Mouse (Mus musculus) kidney, adult 2 months (tissue): Measurements from ENCODE around the gene Fxyd7.

Experiments used
- CTCF ChIP-seq: fragments of 200-500 bp; conservative IDR thresholded peaks from 2 replicates; pipeline ENCODE4 v1.5.1; 2011; ENCODE audit warnings: low read depth, mild to moderate bottlenecking, control low read depth, low read length, moderate library complexity, mixed read lengths; ENCODE audit not compliant: insufficient read depth, insufficient read length
- POLR2A ChIP-seq: fragments of 200-500 bp; IDR thresholded peaks from one replicate; pipeline ENCODE4 v1.6.1; 2011; ENCODE audit warnings: low read depth, low read length, control low read depth

DNA sequence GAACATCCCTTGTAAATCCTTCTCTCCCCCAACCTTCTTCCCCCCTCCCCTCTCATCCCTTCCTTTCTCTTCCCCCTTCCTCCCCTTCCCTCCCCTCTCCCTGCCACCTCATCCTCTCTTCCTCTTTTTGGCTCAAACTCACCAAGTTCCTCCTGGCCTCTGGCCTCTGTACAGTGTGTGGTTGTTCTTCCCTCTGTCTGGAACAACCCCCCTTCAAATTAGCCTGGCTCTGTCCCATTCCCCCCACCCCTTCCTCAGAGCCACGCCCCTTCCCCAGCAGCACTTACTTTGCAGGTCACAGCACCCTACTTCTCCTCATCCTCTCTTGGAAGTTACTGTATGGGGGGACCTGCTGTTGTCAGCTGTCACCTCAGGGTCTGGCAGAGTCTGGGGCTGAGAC is 43.1 kb downstream of the Fxyd7 start:
- TF ChIP-seq POLR2A (no peak), CTCF (no peak)
